Mouse (Mus musculus) embryonic facial prominence, embryonic 14.5 days (tissue): ENCODE data around the gene Olfr512. TPM values are rescaled to one million over a fixed set of nuclear protein-coding genes. Genes with fewer than 3 reads are reported as not detected.

ENCODE experiments used
- ATAC-seq: fragments of 200-750 bp; cut with Nextera tagmentation; 2 replicates; pipeline ENCODE4 v1.8.0; 2017; ENCODE audit warnings: low read depth, moderate number of reproducible peaks, moderate TSS enrichment
- DNase-seq: peaks from one replicate; pipeline ENCODE4 v3.0.0-alpha.2; 2015; ENCODE audit warnings: low spot score
- H3K27ac ChIP-seq: fragments of 300-500 bp; sonication (generic); replicated peaks from 2 replicates; pipeline ENCODE4 v1.5.1; 2014; ENCODE audit warnings: low read depth, mild to moderate bottlenecking, low read length, moderate library complexity
- H3K27me3 ChIP-seq: fragments of 300-500 bp; sonication (generic); replicated peaks from 2 replicates; pipeline ENCODE4 v1.6.1; 2014; ENCODE audit warnings: low read length; ENCODE audit not compliant: control insufficient read depth, insufficient read depth
- H3K36me3 ChIP-seq: fragments of 300-500 bp; sonication (generic); 2 replicates; pipeline ENCODE4 v1.6.1; 2014; ENCODE audit warnings: low read length, mixed read lengths; ENCODE audit not compliant: control insufficient read depth, insufficient read depth
- H3K4me1 ChIP-seq: fragments of 300-500 bp; sonication (generic); 2 replicates; pipeline ENCODE4 v1.6.1; 2014; ENCODE audit warnings: antibody characterized with exemption, low read length; ENCODE audit not compliant: control insufficient read depth, insufficient read depth
- H3K4me2 ChIP-seq: fragments of 300-500 bp; sonication (generic); 2 replicates; pipeline ENCODE4 v1.6.1; 2014; ENCODE audit warnings: low read depth, mild to moderate bottlenecking, low read length, moderate library complexity, mixed read lengths
- H3K4me3 ChIP-seq: fragments of 300-500 bp; sonication (generic); 2 replicates; pipeline ENCODE4 v1.5.1; 2014; ENCODE audit warnings: low read depth, mild to moderate bottlenecking, low read length
- H3K9ac ChIP-seq: fragments of 300-500 bp; sonication (generic); 2 replicates; pipeline ENCODE4 v1.6.1; 2014; ENCODE audit warnings: low read depth, mild to moderate bottlenecking, low read length, moderate library complexity, mixed read lengths
- H3K9me3 ChIP-seq: fragments of 300-500 bp; sonication (generic); 2 replicates; pipeline ENCODE4 v1.6.1; 2016; ENCODE audit warnings: low read length; ENCODE audit not compliant: control insufficient read depth
- WGBS: fragments of 180-500 bp; shearing (Covaris S2); extraction: QIAGEN DNeasy Blood & Tissue Kit; methylation state at CpG from one replicate; pipeline ENCODE4 v1.1.7; 2014; 5-methylcytosine and 5-hydroxymethylcytosine counted together
- polyA plus RNA-seq: library from polyadenylated mRNA; unstranded; fragments of >200 nt; fragmentation: Nextera tagmentation; extraction: Ambion mirVana; gene quantifications from 2 replicates; pipeline ENCODE4 v1.2.1, GENCODE M21; 2014

Olfr512 gene
- polyA plus RNA-seq: 0.20 TPM in 1 of 2 replicates, not detected in the other

DNA sequence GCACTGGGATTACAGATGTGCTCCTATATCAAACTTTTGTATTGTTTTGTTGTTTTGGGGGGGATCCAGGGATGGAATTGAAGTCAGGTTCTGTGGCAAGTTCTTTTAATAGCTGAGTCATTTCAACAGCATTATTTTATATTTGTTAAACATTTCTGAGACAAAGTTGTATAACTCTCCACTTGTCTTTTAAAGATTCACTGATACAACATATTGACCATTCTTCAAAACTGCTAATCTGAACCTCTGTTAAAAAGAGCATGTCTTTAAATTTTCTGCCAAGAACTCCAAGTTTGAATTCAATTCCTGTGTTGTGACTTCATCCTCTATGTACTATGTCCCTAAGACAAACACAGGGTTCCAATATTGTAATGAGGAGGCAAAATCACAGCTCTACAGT is at the start of gene Olfr512:
Gene Olfr512 (plus strand): TSS at position 301 of the 400 bp plus-strand sequence.
- no peak within 1 kb of the TSS for H3K9ac ChIP-seq
- no peak within 1 kb of the TSS for H3K4me3 ChIP-seq
- H3K27me3 ChIP-seq: no peaks in the 10 kb centered on the region
- no peak within 1 kb of the TSS for H3K27ac ChIP-seq
- no peak within 1 kb of the TSS for H3K4me2 ChIP-seq
- H3K4me1 ChIP-seq: no peaks in the 10 kb centered on the region
- H3K9me3 ChIP-seq: no peaks in the 10 kb centered on the region
- no peak for DNase-seq
- ATAC-seq: no peak
- no peaks in the 10 kb centered on the region for H3K36me3 ChIP-seq

DNA sequence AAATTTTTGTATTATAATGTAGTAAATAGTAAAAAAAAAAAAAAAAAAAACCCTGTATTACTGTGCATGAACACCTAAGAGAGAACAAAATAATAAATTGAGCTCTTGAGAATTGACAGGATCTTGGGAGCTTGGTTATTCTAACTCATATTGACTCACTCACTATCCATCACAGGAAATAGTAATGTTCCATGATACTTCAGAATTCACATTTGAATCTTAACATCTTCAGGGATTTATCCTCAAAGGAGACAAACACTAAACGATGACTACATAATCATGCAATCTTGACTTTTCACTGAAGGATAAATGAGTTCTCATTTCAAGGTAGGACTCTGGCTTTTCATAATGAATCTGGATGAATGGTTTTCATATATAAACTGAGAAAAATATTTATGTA is 47.0 kb upstream of the Olfr512 start, which contains the start of gene Olfr510:
Gene Olfr510 (plus strand): TSS at position 301 of the 400 bp plus-strand sequence.
- DNase-seq (no peak), ATAC-seq (no peak)
- H3K27ac ChIP-seq: no peak within 1 kb of the TSS
- no peak within 1 kb of the TSS for H3K4me3 ChIP-seq
- no peaks in the 10 kb centered on the region for H3K9me3 ChIP-seq
- no peaks in the 10 kb centered on the region for H3K27me3 ChIP-seq
- no peak within 1 kb of the TSS for H3K9ac ChIP-seq
- no peak within 1 kb of the TSS for H3K4me2 ChIP-seq
- H3K4me1 ChIP-seq: no peaks in the 10 kb centered on the region
- H3K36me3 ChIP-seq: no peaks in the 10 kb centered on the region
- 86% methylated on average over 1 of the region's 1 CpGs for WGBS

DNA sequence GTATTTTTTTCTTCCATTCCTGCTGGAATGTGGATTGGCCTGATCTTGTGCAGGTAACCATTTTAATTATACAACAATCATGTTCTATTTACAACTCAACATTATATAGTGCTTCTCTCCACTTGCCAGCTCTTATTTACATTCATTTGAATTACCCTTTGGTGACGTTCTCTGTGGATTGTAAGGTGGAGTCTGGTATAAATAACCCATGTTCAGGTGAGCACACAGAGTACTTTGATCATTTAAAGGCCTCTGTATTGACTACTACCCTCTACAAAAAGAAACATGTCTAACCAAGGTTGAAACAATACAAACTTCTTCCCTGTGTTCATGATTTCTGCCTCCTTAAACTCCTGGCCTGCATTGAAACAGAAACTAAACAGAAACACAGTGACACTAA is 42.1 kb upstream of the Olfr512 start:
- 62% methylated on average over 1 of the region's 1 CpGs for WGBS
- no peak for ATAC-seq
- no peaks in the 10 kb centered on the region for H3K36me3 ChIP-seq

DNA sequence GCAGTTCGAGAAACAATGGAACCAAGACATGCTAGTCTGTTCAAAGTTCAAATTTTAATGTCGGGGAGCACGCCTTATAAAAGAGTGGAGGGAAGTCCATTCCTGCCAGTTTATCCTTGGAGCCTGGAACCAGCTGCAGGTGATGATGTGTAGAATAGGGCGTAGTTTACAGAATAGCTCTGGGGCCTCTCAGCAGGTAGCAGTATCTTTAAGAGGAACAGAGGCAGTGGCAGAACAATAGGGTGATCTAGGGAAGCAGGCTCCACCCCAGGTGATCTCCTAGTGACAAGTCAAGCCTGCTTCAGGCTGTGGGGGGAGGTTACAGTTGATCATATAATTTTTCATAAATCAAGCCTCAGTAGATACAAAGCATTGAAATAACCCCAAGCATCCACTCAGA is 34.2 kb upstream of the Olfr512 start:
- Histone ChIP-seq H3K27ac (no peak overlapping the region), H3K4me3 (no peak overlapping the region), H3K4me1 (no peaks in the 10 kb centered on the region), H3K9me3 (peaks cover 11% of the 10 kb centered on the region; the same call in 1 of the 2 replicates), H3K9ac (no peak overlapping the region), H3K36me3 (no peaks in the 10 kb centered on the region), H3K27me3 (no peaks in the 10 kb centered on the region), H3K4me2 (no peak overlapping the region)
- ATAC-seq: no peak
- WGBS: 83% methylated on average over 4 of the region's 4 CpGs
- DNase-seq: no peak

More for the DNA sequence above, 42.1 kb upstream of the Olfr512 start:
- no peak overlapping the region for H3K9ac ChIP-seq
- H3K27ac ChIP-seq: no peak overlapping the region
- H3K4me1 ChIP-seq: no peaks in the 10 kb centered on the region
- no peaks in the 10 kb centered on the region for H3K27me3 ChIP-seq
- no peak overlapping the region for H3K4me3 ChIP-seq
- H3K9me3 ChIP-seq: peaks cover 9% of the 10 kb centered on the region; the same call in 1 of the 2 replicates
- H3K4me2 ChIP-seq: no peak overlapping the region
- DNase-seq: no peak

DNA sequence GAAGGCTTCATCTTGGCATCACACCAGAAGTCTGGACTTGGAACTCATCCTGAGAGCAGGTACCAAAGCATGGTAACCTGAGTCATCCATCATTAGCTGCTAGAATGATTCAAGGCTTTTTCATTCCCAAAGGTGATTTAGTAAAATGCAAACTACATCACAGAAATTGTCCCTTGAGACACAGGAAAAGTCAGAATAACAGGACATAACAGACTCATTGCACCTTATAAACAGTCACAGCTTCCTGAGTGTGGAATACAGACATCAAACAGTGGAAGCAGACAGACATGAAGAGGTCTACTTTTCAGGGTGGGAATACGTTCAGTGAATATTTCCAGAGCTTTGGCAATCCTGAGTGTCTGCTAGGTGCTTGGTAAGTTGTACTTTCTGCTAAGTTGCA is 37.6 kb downstream of the Olfr512 start, which contains the start of gene Olfr513:
Gene Olfr513 (plus strand): TSS at position 301 of the 400 bp plus-strand sequence.
- Histone ChIP-seq H3K27me3 (no peaks in the 10 kb centered on the region), H3K4me1 (no peaks in the 10 kb centered on the region), H3K36me3 (no peaks in the 10 kb centered on the region), H3K9me3 (no peaks in the 10 kb centered on the region), H3K27ac (no peak within 1 kb of the TSS), H3K4me2 (no peak within 1 kb of the TSS), H3K4me3 (no peak within 1 kb of the TSS), H3K9ac (no peak within 1 kb of the TSS)
- DNase-seq: no peak
- no peak for ATAC-seq
- WGBS: 65% methylated on average over 1 of the region's 1 CpGs

DNA sequence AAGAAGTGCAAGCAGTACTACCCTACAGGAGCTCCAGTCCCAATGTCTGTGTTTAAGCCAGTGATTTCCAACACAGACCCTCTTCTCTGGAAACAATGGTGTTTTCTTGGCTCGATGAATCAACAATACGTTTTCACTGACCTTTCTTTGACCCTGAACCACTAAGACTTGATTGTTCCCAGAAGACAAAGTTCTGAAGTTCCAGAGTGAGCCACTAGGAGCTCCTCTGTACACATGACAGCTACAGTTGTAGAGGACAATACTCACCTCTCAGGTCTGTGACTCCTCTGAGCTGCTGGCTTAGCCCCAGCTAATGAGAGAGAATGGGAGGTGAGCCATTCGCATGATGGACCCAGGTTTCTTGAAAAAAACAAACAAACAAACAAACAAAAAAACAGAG is 47.3 kb downstream of the Olfr512 start:
- Histone ChIP-seq H3K4me2 (no peak overlapping the region), H3K4me3 (no peak overlapping the region), H3K4me1 (no peaks in the 10 kb centered on the region), H3K9me3 (no peaks in the 10 kb centered on the region), H3K27me3 (no peaks in the 10 kb centered on the region), H3K9ac (no peak overlapping the region), H3K27ac (no peak overlapping the region), H3K36me3 (no peaks in the 10 kb centered on the region)
- 30% methylated on average over 3 of the region's 3 CpGs for WGBS
- DNase-seq: peak; percentile 20
- ATAC-seq: no peak

Other genes starting within 250 kb of the Olfr512 start
- gene Olfr498, start 248.0 kb upstream of the Olfr512 start, polyA plus RNA-seq: 0.13 TPM in 1 of 2 replicates, not detected in the other
- 0.07 TPM in 1 of 2 replicates, not detected in the other for gene Olfr502, start 188.3 kb upstream of the Olfr512 start, polyA plus RNA-seq
- not detected in 2 replicates for gene Olfr503, start 168.8 kb upstream of the Olfr512 start, polyA plus RNA-seq
- gene Olfr504, start 147.5 kb upstream of the Olfr512 start, polyA plus RNA-seq: not detected in 2 replicates
- 0.16 TPM in 1 of 2 replicates, not detected in the other for gene Olfr506, start 102.5 kb upstream of the Olfr512 start, polyA plus RNA-seq
- not detected in 2 replicates for gene Olfr507, start 91.5 kb upstream of the Olfr512 start, polyA plus RNA-seq
- not detected in 2 replicates for gene Olfr508, start 83.3 kb upstream of the Olfr512 start, polyA plus RNA-seq
- gene Olfr509, start 61.4 kb upstream of the Olfr512 start, polyA plus RNA-seq: 0.05 and 0.08 TPM in 2 replicates
- gene Olfr510, start 46.9 kb upstream of the Olfr512 start, polyA plus RNA-seq: not detected in 2 replicates
- 0.14 TPM in 1 of 2 replicates, not detected in the other for gene Olfr513, start 37.7 kb downstream of the Olfr512 start, polyA plus RNA-seq
- gene Olfr514, start 112.7 kb downstream of the Olfr512 start, polyA plus RNA-seq: not detected in 2 replicates
- gene Olfr516, start 137.2 kb downstream of the Olfr512 start, polyA plus RNA-seq: 0.15 TPM in 1 of 2 replicates, not detected in the other
- not detected in 2 replicates for gene Olfr517, start 159.1 kb downstream of the Olfr512 start, polyA plus RNA-seq
- gene Olfr518, start 171.7 kb downstream of the Olfr512 start, polyA plus RNA-seq: 0.07 TPM in 1 of 2 replicates, not detected in the other
- not detected in 2 replicates for gene Olfr519, start 181.1 kb downstream of the Olfr512 start, polyA plus RNA-seq
- 0.08 and 0.13 TPM in 2 replicates for gene Nlrp10, start 216.9 kb downstream of the Olfr512 start, polyA plus RNA-seq
- gene Eif3f, start 221.1 kb downstream of the Olfr512 start, polyA plus RNA-seq: 107 and 110 TPM in 2 replicates
- 5.6 and 6.8 TPM in 2 replicates for gene Tub, start 237.0 kb downstream of the Olfr512 start, polyA plus RNA-seq